Comparison of ENCODE assay signal across 24 mouse cellular contexts in the genomic region with DNA sequence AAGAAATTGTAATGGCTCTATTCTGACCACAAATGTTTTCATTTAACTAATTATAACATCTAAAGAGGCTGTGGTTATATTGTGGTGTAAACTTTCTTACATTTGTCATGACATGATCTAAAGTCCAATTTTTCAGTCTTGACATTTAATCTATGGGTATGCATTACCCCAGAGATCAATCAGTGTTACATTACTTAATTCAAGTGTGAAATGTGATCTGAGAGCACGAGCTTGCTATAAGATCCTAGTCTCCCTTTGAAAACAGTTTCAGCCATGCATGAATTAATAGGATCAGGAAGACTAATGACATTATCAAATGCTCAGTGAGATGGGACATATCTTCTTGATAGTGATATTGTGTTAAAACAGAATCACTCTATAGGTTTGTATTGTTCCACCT.
A peak's percentile ranks its signal among the peaks of the same experiment; 100 is the strongest.
DNase-seq lines count a peak whose midpoint lies in the region; ATAC-seq and TF ChIP-seq lines count a peak whose summit lies in the region.
"Had no signal": no experiment of that assay in that cellular context is flagged by ENCODE, and none has a peak within 500 bp of the region (broad histone marks: within the 10 kb centered on the region; RNA-seq: fewer than 3 reads in every experiment).

No protein-coding gene starts in this region.

- H3K27ac ChIP-seq in hindbrain, embryonic 11.5 days (ENCODE audit: low read depth, low read length), result no peak overlapping the region
- H3K27ac ChIP-seq in hindbrain, embryonic 13.5 days, result no peak overlapping the region
- H3K27ac ChIP-seq in midbrain, postnatal 0 days (ENCODE audit: low read depth, low read length), result no peak overlapping the region
- no peak overlapping the region for H3K27ac ChIP-seq in midbrain, embryonic 16.5 days (ENCODE audit: low read length)
- H3K27ac ChIP-seq: embryonic facial prominence, embryonic 15.5 days; forebrain, embryonic 12.5 days; forebrain, embryonic 15.5 days; hindbrain, embryonic 10.5 days; hindbrain, postnatal 0 days had no signal

- no peak overlapping the region for H3K4me3 ChIP-seq in hindbrain, embryonic 11.5 days (ENCODE audit: low read depth, low read length)
- H3K4me3 ChIP-seq in hindbrain, embryonic 13.5 days, result no peak overlapping the region
- no peak overlapping the region for H3K4me3 ChIP-seq in midbrain, postnatal 0 days (ENCODE audit: low read depth, low read length)
- no peak overlapping the region for H3K4me3 ChIP-seq in midbrain, embryonic 16.5 days (ENCODE audit: low read depth, low read length)
- H3K4me3 ChIP-seq: embryonic facial prominence, embryonic 15.5 days; forebrain, embryonic 12.5 days; forebrain, embryonic 15.5 days; hindbrain, embryonic 10.5 days had no signal

- no peaks in the 10 kb centered on the region for H3K36me3 ChIP-seq in hindbrain, embryonic 11.5 days (ENCODE audit: control insufficient read depth, insufficient read depth, low read length)
- no peaks in the 10 kb centered on the region for H3K36me3 ChIP-seq in hindbrain, embryonic 13.5 days
- no peaks in the 10 kb centered on the region for H3K36me3 ChIP-seq in midbrain, postnatal 0 days (ENCODE audit: insufficient read depth, low read length)
- H3K36me3 ChIP-seq in midbrain, embryonic 16.5 days (ENCODE audit: control insufficient read depth, insufficient read depth, low read length), result no peaks in the 10 kb centered on the region
- H3K36me3 ChIP-seq: embryonic facial prominence, embryonic 15.5 days; forebrain, embryonic 12.5 days; forebrain, embryonic 15.5 days; hindbrain, embryonic 10.5 days had no signal

- H3K27me3 ChIP-seq in hindbrain, embryonic 11.5 days (ENCODE audit: control insufficient read depth, insufficient read depth, low read length), result no peaks in the 10 kb centered on the region
- H3K27me3 ChIP-seq in hindbrain, embryonic 13.5 days, result no peaks in the 10 kb centered on the region
- no peaks in the 10 kb centered on the region for H3K27me3 ChIP-seq in midbrain, postnatal 0 days (ENCODE audit: insufficient read depth, low read length)
- H3K27me3 ChIP-seq in midbrain, embryonic 16.5 days (ENCODE audit: control insufficient read depth, insufficient read depth, low read depth, low read length), result no peaks in the 10 kb centered on the region
- H3K27me3 ChIP-seq: embryonic facial prominence, embryonic 15.5 days; forebrain, embryonic 12.5 days; forebrain, embryonic 15.5 days had no signal

- DNase-seq in embryo, embryonic 10.5 days (ENCODE audit: low spot score), result peak; percentile 14
- no peak for DNase-seq in embryo, embryonic 9.5 days (ENCODE audit: extremely low spot score)
- DNase-seq in hindbrain, embryonic 11.5 days (ENCODE audit: low spot score), result no peak
- peak; percentile 8 for DNase-seq in midbrain, postnatal 0 days (ENCODE audit: low spot score)
- DNase-seq in gastrocnemius, postnatal 36 days, result no peak
- no peak for DNase-seq in left cerebral cortex, postnatal 4 days
- DNase-seq: adrenal gland, adult 8-10 months; adrenal gland, postnatal 25 days; cerebellum, adult 18-20 months; cerebellum, adult 9-10 months; cerebellum, postnatal 14 days; gastrocnemius, postnatal 10 days; heart, adult 11 months had no signal

- intact Hi-C loops in gastrocnemius, postnatal 36 days (cut with DNase I), result no loop called here
- intact Hi-C loops in left cerebral cortex, postnatal 4 days (cut with DNase I), result no loop called here

- H3K4me2 ChIP-seq in hindbrain, embryonic 11.5 days (replicated peaks; ENCODE audit: low read depth, low read length), result no peak overlapping the region
- H3K4me2 ChIP-seq in hindbrain, embryonic 13.5 days, result no peak overlapping the region
- H3K4me2 ChIP-seq in midbrain, postnatal 0 days (ENCODE audit: low read depth, low read length, poor library complexity, severe bottlenecking), result no peak overlapping the region
- H3K4me2 ChIP-seq in midbrain, embryonic 16.5 days (ENCODE audit: low read length), result no peak overlapping the region
- H3K4me2 ChIP-seq: embryonic facial prominence, embryonic 15.5 days; forebrain, embryonic 12.5 days; forebrain, embryonic 15.5 days; heart, embryonic 11.5 days had no signal

- H3K4me1 ChIP-seq in hindbrain, embryonic 11.5 days (replicated peaks; ENCODE audit: control insufficient read depth, insufficient read depth, low read length), result no peaks in the 10 kb centered on the region
- H3K4me1 ChIP-seq in hindbrain, embryonic 13.5 days (replicated peaks), result no peaks in the 10 kb centered on the region
- no peaks in the 10 kb centered on the region for H3K4me1 ChIP-seq in midbrain, postnatal 0 days (ENCODE audit: insufficient read depth, low read length)
- no peaks in the 10 kb centered on the region for H3K4me1 ChIP-seq in midbrain, embryonic 16.5 days (ENCODE audit: control insufficient read depth, insufficient read depth, low read length)
- H3K4me1 ChIP-seq: embryonic facial prominence, embryonic 15.5 days; forebrain, embryonic 12.5 days; forebrain, embryonic 15.5 days; hindbrain, embryonic 10.5 days had no signal

- H3K9ac ChIP-seq in hindbrain, embryonic 11.5 days (ENCODE audit: low read depth, low read length), result no peak overlapping the region
- no peak overlapping the region for H3K9ac ChIP-seq in hindbrain, embryonic 13.5 days
- H3K9ac ChIP-seq in midbrain, postnatal 0 days (replicated peaks; ENCODE audit: low read length, poor library complexity, severe bottlenecking), result no peak overlapping the region
- H3K9ac ChIP-seq in midbrain, embryonic 16.5 days (ENCODE audit: low read depth, low read length), result no peak overlapping the region
- H3K9ac ChIP-seq: embryonic facial prominence, embryonic 15.5 days; forebrain, embryonic 12.5 days; forebrain, embryonic 15.5 days had no signal

- H3K9me3 ChIP-seq in hindbrain, embryonic 11.5 days (ENCODE audit: control insufficient read depth, low read length), result no peaks in the 10 kb centered on the region
- H3K9me3 ChIP-seq in hindbrain, embryonic 13.5 days, result no peaks in the 10 kb centered on the region
- no peaks in the 10 kb centered on the region for H3K9me3 ChIP-seq in midbrain, postnatal 0 days (ENCODE audit: low read length)
- no peaks in the 10 kb centered on the region for H3K9me3 ChIP-seq in midbrain, embryonic 16.5 days (replicated peaks; ENCODE audit: control insufficient read depth, low read length, poor library complexity, severe bottlenecking)
- H3K9me3 ChIP-seq: embryonic facial prominence, embryonic 15.5 days; forebrain, embryonic 12.5 days; forebrain, embryonic 15.5 days; hindbrain, embryonic 10.5 days had no signal

- no peak for TF ChIP-seq CTCF in midbrain, postnatal 0 days (IDR thresholded peaks at IDR 0.05)

- 28% methylated on average over 1 of the region's 1 CpGs for WGBS in hindbrain, embryonic 11.5 days
- 15% methylated on average over 1 of the region's 1 CpGs for WGBS in hindbrain, embryonic 13.5 days
- 19% methylated on average over 1 of the region's 1 CpGs for WGBS in midbrain, postnatal 0 days
- 19% methylated on average over 1 of the region's 1 CpGs for WGBS in midbrain, embryonic 16.5 days

- ATAC-seq in hindbrain, embryonic 11.5 days (ENCODE audit: low FRiP score), result peak; percentile 40; the same call in 1 of the 2 replicates
- ATAC-seq in hindbrain, embryonic 13.5 days (ENCODE audit: low FRiP score), result no peak
- ATAC-seq in midbrain, postnatal 0 days (ENCODE audit: low FRiP score), result no peak
- no peak for ATAC-seq in midbrain, embryonic 16.5 days
- ATAC-seq: activated CD4-positive, CD25-positive, alpha-beta regulatory T cell, adult 4 months; forebrain, embryonic 15.5 days; hindbrain, postnatal 0 days; inflammation-experienced regulatory T-cells, adult 6 months; intestine, embryonic 16.5 days had no signal

Comparison
In these comparisons a context has a peak if more than half of its experiments do, and no peak if none do; other contexts are left out.
1. DNase-seq: peak in embryo, embryonic 10.5 days (single experiment) and midbrain, postnatal 0 days (single experiment); none in embryo, embryonic 9.5 days (single experiment), hindbrain, embryonic 11.5 days (single experiment), gastrocnemius, postnatal 36 days (0 of 2) and left cerebral cortex, postnatal 4 days (single experiment).